Mouse (Mus musculus) ES-E14 (cell line): ENCODE results near the gene AI481877.
A peak's percentile ranks its signal among the peaks of the same experiment; 100 is the strongest.

Experiments used
- HCFC1 ChIP-seq: IDR thresholded peaks from 2 replicates; pipeline ENCODE4 v1.6.1; 2012; ENCODE audit warnings: low read length, inconsistent platforms, borderline replicate concordance; ENCODE audit not compliant: insufficient read depth
- MAFK ChIP-seq: IDR thresholded peaks from 2 replicates; pipeline ENCODE4 v1.6.1; 2014; ENCODE audit warnings: mild to moderate bottlenecking, low read depth, low read length, inconsistent platforms; ENCODE audit not compliant: insufficient read depth
- ZC3H11A ChIP-seq: IDR thresholded peaks from 2 replicates; pipeline ENCODE4 v1.6.1; 2012; ENCODE audit warnings: low read depth, mild to moderate bottlenecking, inconsistent platforms, low read length, borderline replicate concordance
- ZNF384 ChIP-seq: IDR thresholded peaks from 2 replicates; pipeline ENCODE4 v1.6.1; 2012; ENCODE audit warnings: low read depth, low read length, inconsistent platforms

- TF ChIP-seq ZNF384, result no peak
- TF ChIP-seq HCFC1, result no peak
- no peak for TF ChIP-seq MAFK
- TF ChIP-seq ZC3H11A, result peak; percentile 32; the same call in 1 of the 2 replicates
Observed at GRCm38 (mm10) chr4:58999686-59000085, 139.1 kb downstream of the AI481877 start.
